Mouse (Mus musculus): ENCODE results near the gene Polh. TPM values are rescaled to one million over a fixed set of nuclear protein-coding genes. Genes with fewer than 3 reads are reported as not detected.

Gene Polh
- total and polyA plus RNA-seq, 3 experiments = 22.2 to 30.8 TPM; not detected in 1

GRCm38 (mm10) chr17:46203078-46203477 lies 633 bp upstream of the Polh start:
- Histone ChIP-seq H3K36me3 (ENCODE audit: control insufficient read depth in 1 of 2, insufficient read depth in 2 of 2, low read length in 2 of 2) (peaks cover 19% of the 10 kb centered on the region in 2 experiments), H3K9me3 (replicated peaks; ENCODE audit: insufficient read depth, low read length) (no peaks in the 10 kb centered on the region), H3K27me3 (ENCODE audit: control insufficient read depth in 1 of 2, insufficient read depth in 2 of 2, low read length in 2 of 2) (no peaks in the 10 kb centered on the region), H3K4me1 (ENCODE audit: control insufficient read depth in 1 of 2, insufficient read depth in 2 of 2, low read length in 2 of 2) (peaks cover 7 to 8% of the 10 kb centered on the region in 2 experiments; a peak in 3 of 4 replicates), H3K4me3 (ENCODE audit: control insufficient read depth in 1 of 2, insufficient read depth in 1 of 2, low read depth in 2 of 2, low read length in 2 of 2) (peak overlapping the region; percentile 68 to 97), H3K79me2 (ENCODE audit: control insufficient read depth, insufficient read depth, low read length, poor library complexity) (peaks cover 45% of the 10 kb centered on the region), H3K27ac (ENCODE audit: control insufficient read depth, low read depth, low read length) (peak overlapping the region; percentile 86), H3K9ac (ENCODE audit: control insufficient read depth, low read depth, low read length, poor library complexity, severe bottlenecking) (peak overlapping the region; percentile 97)
- DNase-seq (ENCODE audit: low read depth, low spot score) = no peak
- TF ChIP-seq POLR2A (IDR thresholded peaks at IDR 0.05; ENCODE audit: control insufficient read depth in 1 of 2, insufficient read depth in 1 of 2, low read depth in 1 of 2, low read length in 2 of 2, poor library complexity in 1 of 2) = no peak; a peak in 1 of 4 replicates
- TF ChIP-seq HCFC1 (IDR thresholded peaks at IDR 0.05; ENCODE audit: low read depth, low read length) = no peak
- peak in 1 of 2 experiments; percentile 12; a peak in 1 of 4 replicates for TF ChIP-seq EP300 (IDR thresholded peaks at IDR 0.05; ENCODE audit: low read depth in 1 of 2, low read length in 2 of 2)
- no peak for TF ChIP-seq POLR2AphosphoS5 (IDR thresholded peaks at IDR 0.05; ENCODE audit: borderline replicate concordance, low read depth, low read length)
- TF ChIP-seq MAX (IDR thresholded peaks at IDR 0.05; ENCODE audit: low read length) = peak; percentile 41
- TF ChIP-seq RAD21 (IDR thresholded peaks at IDR 0.05; ENCODE audit: low read depth, low read length) = no peak
- no peak for TF ChIP-seq NELFE (IDR thresholded peaks at IDR 0.05; ENCODE audit: low read depth, low read length)
- peak; percentile 85; the same call in 1 of the 2 replicates for TF ChIP-seq CHD1 (IDR thresholded peaks at IDR 0.05; ENCODE audit: low read depth, low read length)
- TF ChIP-seq UBTF (IDR thresholded peaks at IDR 0.05; ENCODE audit: borderline replicate concordance, insufficient read depth, low read depth, low read length) = 0 out of 2 replicates have a peak, but pooled peaks have one; percentile 14
- TF ChIP-seq CTCF (IDR thresholded peaks at IDR 0.05 in 2 of 3, conservative IDR thresholded peaks at IDR 0.05 in 1 of 3; ENCODE audit: control insufficient read depth in 1 of 3, insufficient read depth in 1 of 3, low read depth in 2 of 3, low read length in 3 of 3, poor library complexity in 1 of 3, severe bottlenecking in 1 of 3) = no peak
- no peak for TF ChIP-seq TBP (IDR thresholded peaks at IDR 0.05; ENCODE audit: low read depth, low read length)
- TF ChIP-seq E2F4 (IDR thresholded peaks at IDR 0.05; ENCODE audit: borderline replicate concordance, low read depth, low read length) = no peak
- TF ChIP-seq USF2 (IDR thresholded peaks at IDR 0.05; ENCODE audit: borderline replicate concordance in 1 of 2, insufficient read depth in 1 of 2, low read depth in 1 of 2, low read length in 2 of 2) = no peak
- no peak for TF ChIP-seq KAT2A (conservative IDR thresholded peaks at IDR 0.05; ENCODE audit: low read depth, low read length)
- no peak for TF ChIP-seq JUND (IDR thresholded peaks at IDR 0.05; ENCODE audit: low read depth, low read length)
- no peak; the same call in 1 of the 2 replicates for TF ChIP-seq POLR2AphosphoS2 (IDR thresholded peaks at IDR 0.05; ENCODE audit: low read length)
- no peak for TF ChIP-seq MEF2A (IDR thresholded peaks at IDR 0.05; ENCODE audit: extremely low read depth, insufficient replicate concordance, low read depth, low read length, poor library complexity, severe bottlenecking)
- TF ChIP-seq ZMIZ1 (IDR thresholded peaks at IDR 0.05; ENCODE audit: low read depth, low read length) = no peak
- TF ChIP-seq USF1 (IDR thresholded peaks at IDR 0.05; ENCODE audit: low read depth, low read length) = no peak
- TF ChIP-seq GATA1 (IDR thresholded peaks at IDR 0.05; ENCODE audit: low read depth, low read length) = no peak
- TF ChIP-seq MAFK (IDR thresholded peaks at IDR 0.05; ENCODE audit: borderline replicate concordance, low read depth, low read length) = no peak
- no peak for TF ChIP-seq NRF1 (IDR thresholded peaks at IDR 0.05; ENCODE audit: insufficient read depth, low read depth, low read length, poor library complexity, severe bottlenecking)
- TF ChIP-seq TAL1 (IDR thresholded peaks at IDR 0.05; ENCODE audit: low read length) = no peak
- TF ChIP-seq SMC3 (IDR thresholded peaks at IDR 0.05; ENCODE audit: low read depth, low read length) = 0 out of 2 replicates have a peak, but pooled peaks have one; percentile 10
- TF ChIP-seq ZC3H11A (IDR thresholded peaks at IDR 0.05; ENCODE audit: low read depth, low read length) = no peak
- TF ChIP-seq BHLHE40 (IDR thresholded peaks at IDR 0.05; ENCODE audit: borderline replicate concordance, low read depth, low read length) = peak; percentile 70; the same call in 1 of the 2 replicates
- no peak for TF ChIP-seq RCOR1 (IDR thresholded peaks at IDR 0.05; ENCODE audit: low read depth, low read length)
- 0 out of 2 replicates have a peak, but pooled peaks have one; percentile 19 for TF ChIP-seq SIN3A (IDR thresholded peaks at IDR 0.05; ENCODE audit: low read length)
- no peak for TF ChIP-seq GABPA (IDR thresholded peaks at IDR 0.05; ENCODE audit: low read depth, low read length)
- peak; percentile 88 for TF ChIP-seq MXI1 (IDR thresholded peaks at IDR 0.05; ENCODE audit: low read depth, low read length)
- TF ChIP-seq ETS1 (IDR thresholded peaks at IDR 0.05; ENCODE audit: low read depth, low read length) = no peak
- no peak for TF ChIP-seq ZKSCAN1 (IDR thresholded peaks at IDR 0.05; ENCODE audit: low read depth, low read length)
- no peak for TF ChIP-seq ZNF384 (IDR thresholded peaks at IDR 0.05; ENCODE audit: low read depth, low read length)
- 0 out of 2 replicates have a peak, but pooled peaks have one; percentile 14 for TF ChIP-seq MYC (IDR thresholded peaks at IDR 0.05; ENCODE audit: low read depth, low read length)
- TF ChIP-seq MAZ (IDR thresholded peaks at IDR 0.05; ENCODE audit: low read depth, low read length) = no peak
- no peak for TF ChIP-seq TCF12 (IDR thresholded peaks at IDR 0.05; ENCODE audit: low read depth, low read length)
- TF ChIP-seq ELF1 (IDR thresholded peaks at IDR 0.05; ENCODE audit: low read depth, low read length) = no peak
